ENCODE assay signal across 21 mouse cellular contexts in the genomic region with DNA sequence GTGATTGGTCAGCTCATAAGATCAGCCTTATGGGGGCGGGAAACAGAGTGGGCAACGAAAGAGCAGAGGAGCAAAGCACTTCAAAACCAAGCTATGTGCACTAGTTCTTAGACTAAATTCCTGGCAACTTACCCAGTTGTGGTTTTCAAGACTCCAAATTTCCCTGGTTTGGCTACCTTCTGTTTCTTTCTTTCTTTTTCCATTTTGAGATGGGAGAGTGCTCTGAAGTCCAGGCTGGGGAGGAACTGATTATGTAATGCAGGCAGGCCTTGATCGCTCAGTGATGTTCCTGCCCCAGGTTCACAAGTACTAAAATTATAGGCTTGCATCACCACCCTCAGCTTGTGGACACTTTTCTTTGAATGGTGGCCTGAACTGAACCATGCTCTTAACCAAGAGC.
DNase-seq lines count a peak whose midpoint lies in the region; ATAC-seq and TF ChIP-seq lines count a peak whose summit lies in the region.
"Had no signal": no experiment of that assay in that cellular context is flagged by ENCODE, and none has a peak within 500 bp of the region (broad histone marks: within the 10 kb centered on the region; RNA-seq: fewer than 3 reads in every experiment).

No protein-coding gene starts in this region.

- peaks cover 15% of the 10 kb centered on the region for H3K4me1 ChIP-seq in midbrain, embryonic 13.5 days (replicated peaks)
- no peaks in the 10 kb centered on the region for H3K4me1 ChIP-seq in intestine, postnatal 0 days (replicated peaks; ENCODE audit: control insufficient read depth, insufficient read depth, low read length)

- TF ChIP-seq CTCF in intestine, postnatal 0 days (IDR thresholded peaks at IDR 0.05; ENCODE audit: low read depth) = no peak

- no peaks in the 10 kb centered on the region for H3K9me3 ChIP-seq in midbrain, embryonic 13.5 days
- no peaks in the 10 kb centered on the region for H3K9me3 ChIP-seq in intestine, postnatal 0 days (ENCODE audit: control insufficient read depth)
- H3K9me3 ChIP-seq: embryonic facial prominence, embryonic 15.5 days; forebrain, embryonic 12.5 days; hindbrain, embryonic 13.5 days had no signal

- H3K9ac ChIP-seq in midbrain, embryonic 13.5 days (replicated peaks) = no peak overlapping the region
- H3K9ac ChIP-seq in intestine, postnatal 0 days (ENCODE audit: low read depth, low read length) = no peak overlapping the region
- H3K9ac ChIP-seq: embryonic facial prominence, embryonic 15.5 days; forebrain, embryonic 12.5 days; hindbrain, embryonic 13.5 days had no signal

- no peak overlapping the region for H3K4me3 ChIP-seq in midbrain, embryonic 13.5 days (replicated peaks)
- no peak overlapping the region for H3K4me3 ChIP-seq in intestine, postnatal 0 days (ENCODE audit: low read depth, low read length)
- H3K4me3 ChIP-seq: embryonic facial prominence, embryonic 15.5 days; erythroblast, embryonic 14.5 days; forebrain, embryonic 12.5 days; hindbrain, embryonic 13.5 days had no signal

- ATAC-seq in midbrain, embryonic 13.5 days = no peak
- no peak for ATAC-seq in intestine, postnatal 0 days
- ATAC-seq: forebrain, embryonic 16.5 days; hindbrain, postnatal 0 days had no signal

- H3K27ac ChIP-seq in midbrain, embryonic 13.5 days = no peak overlapping the region
- H3K27ac ChIP-seq in intestine, postnatal 0 days (ENCODE audit: low read depth, low read length) = no peak overlapping the region
- H3K27ac ChIP-seq: embryonic facial prominence, embryonic 15.5 days; forebrain, embryonic 12.5 days; hindbrain, embryonic 13.5 days; hindbrain, postnatal 0 days had no signal

- no peak overlapping the region for H3K4me2 ChIP-seq in midbrain, embryonic 13.5 days (replicated peaks)
- no peak overlapping the region for H3K4me2 ChIP-seq in intestine, postnatal 0 days (replicated peaks; ENCODE audit: low read depth)
- H3K4me2 ChIP-seq: embryonic facial prominence, embryonic 15.5 days; forebrain, embryonic 12.5 days; hindbrain, embryonic 13.5 days had no signal

- peak; percentile 10 for DNase-seq in lung, postnatal 36 days
- DNase-seq in lung, postnatal 14 days = no peak
- peak; percentile 68 for DNase-seq in NIH3T3 (ENCODE audit: low read depth)
- peak; percentile 38 for DNase-seq in fibroblast of lung, adult 2 months (ENCODE audit: low read depth)
- DNase-seq in skeletal muscle tissue, adult 2 months (ENCODE audit: low read depth, low spot score) = peak; percentile 20
- DNase-seq in right cerebral cortex, postnatal 14 days = no peak
- DNase-seq: adrenal gland, adult 2 months; adrenal gland, postnatal 36 days; cerebellum, adult 11-12 months; cerebellum, adult 9-10 months; cerebellum, postnatal 25 days; gastrocnemius, postnatal 14 days; heart, postnatal 10 days had no signal

- no peaks in the 10 kb centered on the region for H3K27me3 ChIP-seq in midbrain, embryonic 13.5 days
- no peaks in the 10 kb centered on the region for H3K27me3 ChIP-seq in intestine, postnatal 0 days (replicated peaks; ENCODE audit: control insufficient read depth, insufficient read depth, low read length)
- H3K27me3 ChIP-seq: embryonic facial prominence, embryonic 15.5 days; forebrain, embryonic 12.5 days; hindbrain, embryonic 13.5 days had no signal

- no peaks in the 10 kb centered on the region for H3K36me3 ChIP-seq in midbrain, embryonic 13.5 days
- no peaks in the 10 kb centered on the region for H3K36me3 ChIP-seq in intestine, postnatal 0 days (ENCODE audit: control insufficient read depth, insufficient read depth)
- H3K36me3 ChIP-seq: embryonic facial prominence, embryonic 15.5 days; forebrain, embryonic 12.5 days; hindbrain, embryonic 13.5 days had no signal

- WGBS in midbrain, embryonic 13.5 days = 93% methylated on average over 3 of the region's 3 CpGs
- WGBS in intestine, postnatal 0 days = 96% methylated on average over 3 of the region's 3 CpGs

Comparison
In these comparisons a context has a peak if more than half of its experiments do, and no peak if none do; other contexts are left out.
1. DNase-seq: peak in lung, postnatal 36 days (single experiment), NIH3T3 (single experiment), fibroblast of lung, adult 2 months (single experiment) and skeletal muscle tissue, adult 2 months (single experiment); none in lung, postnatal 14 days (single experiment) and right cerebral cortex, postnatal 14 days (single experiment).